Mouse (Mus musculus): ENCODE measurements around the gene a.
A peak's percentile ranks its signal among the peaks of the same experiment; 100 is the strongest.
"Not testable (repeated sequence)": the region's sequence is repeated elsewhere in the genome, so short reads cannot be mapped to it uniquely, and the experiment has no call there.

The a gene

GRCm38 (mm10) chr2:154992083-154992482 is 200.9 kb downstream of the a start:
- DNase-seq (ENCODE audit: low spot score) = no peak

GRCm38 (mm10) chr2:155005491-155005890 is 214.3 kb downstream of the a start:
- DNase-seq (ENCODE audit: low spot score) = no peak

- DNase-seq (ENCODE audit: low spot score) = no peak
Measured at GRCm38 (mm10) chr2:155011086-155011656, 220.0 kb downstream of the a start.

- DNase-seq (ENCODE audit: low spot score) = no peak
Measured at GRCm38 (mm10) chr2:155012991-155013390, 221.8 kb downstream of the a start.

- not testable (repeated sequence) for DNase-seq (ENCODE audit: low spot score)
Measured at GRCm38 (mm10) chr2:155016751-155017150, 225.5 kb downstream of the a start.

- not testable (repeated sequence) for DNase-seq (ENCODE audit: low spot score)
Measured at GRCm38 (mm10) chr2:155018251-155018755, 227.1 kb downstream of the a start, which contains the start of gene Gm14226. TSS of gene Gm14226 (plus strand) at chr2:155018266.

- peak; percentile 76 for DNase-seq (ENCODE audit: low spot score)
Measured at GRCm38 (mm10) chr2:155018762-155019641, 227.8 kb downstream of the a start.

- peak; percentile 84 for DNase-seq (ENCODE audit: low spot score)
Measured at GRCm38 (mm10) chr2:155019673-155020072, 228.5 kb downstream of the a start.

GRCm38 (mm10) chr2:155020247-155020826 is 229.1 kb downstream of the a start:
- DNase-seq (ENCODE audit: low spot score) = not testable (repeated sequence)

GRCm38 (mm10) chr2:155030831-155031230 is 239.6 kb downstream of the a start:
- DNase-seq (ENCODE audit: low spot score) = no peak

GRCm38 (mm10) chr2:155032938-155033710 is 241.9 kb downstream of the a start:
- no peak for DNase-seq (ENCODE audit: low spot score)

GRCm38 (mm10) chr2:155039956-155040355 is 248.8 kb downstream of the a start:
- no peak for DNase-seq (ENCODE audit: low spot score)

- no peak for DNase-seq (ENCODE audit: low spot score)
Measured at GRCm38 (mm10) chr2:155044542-155044941, 253.3 kb downstream of the a start.

GRCm38 (mm10) chr2:155045075-155045474 is 253.9 kb downstream of the a start:
- no peak for DNase-seq (ENCODE audit: low spot score)

- DNase-seq (ENCODE audit: low spot score) = no peak
Measured at GRCm38 (mm10) chr2:155046803-155047202, 255.6 kb downstream of the a start.

GRCm38 (mm10) chr2:155047452-155048178 is 256.4 kb downstream of the a start:
- no peak for DNase-seq (ENCODE audit: low spot score)

GRCm38 (mm10) chr2:155050108-155050503 is 258.9 kb downstream of the a start:
- DNase-seq (ENCODE audit: low spot score) = peak; percentile 14

GRCm38 (mm10) chr2:155050504-155051236 is 259.5 kb downstream of the a start:
- peak; percentile 96 for DNase-seq (ENCODE audit: low spot score)

- no peak for DNase-seq (ENCODE audit: low spot score)
Measured at GRCm38 (mm10) chr2:155051622-155052351, 260.6 kb downstream of the a start.

- peak; percentile 54 for DNase-seq (ENCODE audit: low spot score)
Measured at GRCm38 (mm10) chr2:155052681-155053080, 261.5 kb downstream of the a start.

All from testis, postnatal 14 days (tissue).